Mouse (Mus musculus): ENCODE measurements at regions not wholly inside any gene's neighbourhood (a gene's known extent, or its start where the extent isn't known, plus 50 kb on each side); places are given as distances from the start of the nearest gene placed in this dataset.

DNA sequence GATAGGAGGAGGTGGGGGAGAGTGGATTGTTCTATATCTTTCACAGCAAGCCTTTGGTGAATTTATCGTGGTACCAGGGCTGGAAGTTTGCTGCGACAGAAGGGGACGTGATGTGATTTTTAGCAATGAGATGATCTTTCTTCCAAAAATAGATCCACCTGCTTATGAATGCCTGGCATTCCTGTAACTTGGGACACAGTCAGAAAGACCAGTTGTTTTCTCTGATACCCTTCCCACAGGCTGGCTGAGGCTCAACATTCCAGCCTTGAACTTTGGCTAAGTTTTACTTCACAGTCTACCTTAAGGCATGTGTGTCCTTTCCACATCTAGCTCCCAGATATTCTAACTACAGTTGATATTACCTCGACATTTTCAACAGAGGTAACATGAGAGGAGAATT is 1434.1 kb downstream of the Slc22a22 start:
- WGBS, result 69% methylated on average over 4 of the region's 4 CpGs
- Histone ChIP-seq H3K4me2 (ENCODE audit: low read depth, low read length) (no peak overlapping the region), H3K4me3 (ENCODE audit: low read length) (no peak overlapping the region), H3K4me1 (replicated peaks; ENCODE audit: control insufficient read depth, insufficient read depth, low read length) (no peaks in the 10 kb centered on the region), H3K9me3 (ENCODE audit: control insufficient read depth, low read length) (no peaks in the 10 kb centered on the region), H3K9ac (ENCODE audit: low read length) (no peak overlapping the region), H3K27me3 (ENCODE audit: control insufficient read depth, insufficient read depth, low read depth, low read length) (no peaks in the 10 kb centered on the region), H3K36me3 (ENCODE audit: control insufficient read depth, insufficient read depth, low read length) (no peaks in the 10 kb centered on the region), H3K27ac (ENCODE audit: low read length) (no peak overlapping the region)
- no peak for ATAC-seq (ENCODE audit: low read depth)

DNA sequence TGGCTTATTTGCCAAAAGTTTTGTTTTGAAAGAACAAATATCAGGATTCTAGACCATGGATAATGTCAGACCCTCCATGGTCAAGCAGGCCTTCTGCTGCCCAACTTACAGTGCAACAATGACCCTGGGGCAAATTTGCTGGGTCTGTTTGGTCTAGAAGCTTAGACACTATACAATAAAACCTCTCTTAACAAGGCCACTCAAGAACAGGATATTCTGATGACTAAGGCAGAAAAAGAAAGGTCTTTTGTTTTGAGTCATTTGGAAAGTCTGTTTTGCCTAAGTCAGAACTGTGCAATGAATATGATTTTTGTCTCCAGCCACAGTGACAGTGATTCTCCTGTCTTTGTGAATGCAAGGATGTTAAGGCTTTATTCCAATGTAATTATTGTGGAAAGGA is 1435.0 kb downstream of the Slc22a22 start:
- Histone ChIP-seq H3K9ac (ENCODE audit: low read length) (no peak overlapping the region), H3K27me3 (ENCODE audit: control insufficient read depth, insufficient read depth, low read depth, low read length) (no peaks in the 10 kb centered on the region), H3K9me3 (ENCODE audit: control insufficient read depth, low read length) (no peaks in the 10 kb centered on the region), H3K36me3 (ENCODE audit: control insufficient read depth, insufficient read depth, low read length) (no peaks in the 10 kb centered on the region), H3K4me2 (ENCODE audit: low read depth, low read length) (no peak overlapping the region), H3K27ac (ENCODE audit: low read length) (no peak overlapping the region), H3K4me1 (replicated peaks; ENCODE audit: control insufficient read depth, insufficient read depth, low read length) (no peaks in the 10 kb centered on the region), H3K4me3 (ENCODE audit: low read length) (no peak overlapping the region)
- ATAC-seq (ENCODE audit: low read depth), result no peak

DNA sequence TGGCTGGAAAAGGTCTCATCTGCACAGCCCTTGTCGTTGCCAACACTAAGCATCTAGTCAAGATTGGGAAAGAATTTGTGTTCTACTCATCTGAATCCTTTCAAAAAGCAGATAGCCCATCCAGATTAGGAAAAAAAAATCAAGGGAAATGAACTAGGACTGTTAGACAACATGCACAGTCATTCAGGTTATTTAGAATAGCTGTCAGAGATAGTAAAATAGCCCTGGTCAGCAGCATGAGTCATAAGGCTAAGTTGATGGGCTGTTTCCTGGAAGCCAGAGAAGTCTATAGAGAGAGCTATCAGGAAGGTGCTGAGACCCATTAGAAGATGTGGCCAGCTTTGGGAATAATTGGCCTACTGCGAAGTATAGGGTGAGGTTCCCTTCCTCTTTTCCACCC is 1447.4 kb downstream of the Slc22a22 start:
- Histone ChIP-seq H3K4me3 (ENCODE audit: low read length) (no peak overlapping the region), H3K9me3 (ENCODE audit: control insufficient read depth, low read length) (no peaks in the 10 kb centered on the region), H3K27me3 (ENCODE audit: control insufficient read depth, insufficient read depth, low read depth, low read length) (no peaks in the 10 kb centered on the region), H3K4me1 (replicated peaks; ENCODE audit: control insufficient read depth, insufficient read depth, low read length) (no peaks in the 10 kb centered on the region), H3K27ac (ENCODE audit: low read length) (no peak overlapping the region), H3K9ac (ENCODE audit: low read length) (no peak overlapping the region), H3K4me2 (ENCODE audit: low read depth, low read length) (no peak overlapping the region), H3K36me3 (ENCODE audit: control insufficient read depth, insufficient read depth, low read length) (no peaks in the 10 kb centered on the region)
- 75% methylated on average over 2 of the region's 2 CpGs for WGBS
- ATAC-seq (ENCODE audit: low read depth), result no peak

DNA sequence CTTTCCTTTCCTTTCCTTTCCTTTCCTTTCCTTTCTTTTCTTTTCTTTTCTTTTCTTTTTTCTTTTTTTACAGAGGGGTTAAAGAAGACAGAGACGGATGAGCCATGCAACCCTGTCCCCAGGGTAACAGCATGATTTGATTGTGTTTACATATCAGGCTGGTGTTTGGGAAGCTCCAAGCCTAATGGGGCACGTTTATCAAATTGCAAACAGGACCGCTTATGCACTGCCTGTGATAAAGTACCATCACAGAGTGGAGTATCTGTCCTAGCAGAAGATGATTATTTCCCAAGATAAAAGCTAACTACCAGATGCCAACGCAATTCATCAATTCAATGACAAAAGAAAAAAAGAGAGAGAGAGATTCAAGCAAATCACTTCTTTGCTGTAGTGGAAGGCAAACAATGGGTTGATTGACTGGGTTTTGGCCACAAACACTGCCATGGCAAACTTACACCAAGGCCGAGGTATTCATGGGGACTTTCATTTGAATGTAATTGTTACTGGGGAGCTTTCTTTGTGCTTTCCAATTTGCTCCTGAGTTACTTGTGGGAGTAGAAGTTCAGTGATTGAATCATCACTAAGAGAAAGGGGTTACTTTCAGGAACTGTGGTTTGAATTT is 1450.1 kb downstream of the Slc22a22 start:
- no peak overlapping the region for H3K4me2 ChIP-seq (ENCODE audit: low read depth, low read length)
- H3K4me3 ChIP-seq (ENCODE audit: low read length), result no peak overlapping the region
- H3K9me3 ChIP-seq (ENCODE audit: control insufficient read depth, low read length), result no peaks in the 10 kb centered on the region
- no peak overlapping the region for H3K9ac ChIP-seq (ENCODE audit: low read length)
- no peak for ATAC-seq (ENCODE audit: low read depth)
- H3K4me1 ChIP-seq (replicated peaks; ENCODE audit: control insufficient read depth, insufficient read depth, low read length), result no peaks in the 10 kb centered on the region
- H3K27ac ChIP-seq (ENCODE audit: low read length), result no peak overlapping the region
- H3K27me3 ChIP-seq (ENCODE audit: control insufficient read depth, insufficient read depth, low read depth, low read length), result no peaks in the 10 kb centered on the region
- 15% methylated on average over 5 of the region's 5 CpGs for WGBS
- H3K36me3 ChIP-seq (ENCODE audit: control insufficient read depth, insufficient read depth, low read length), result no peaks in the 10 kb centered on the region

DNA sequence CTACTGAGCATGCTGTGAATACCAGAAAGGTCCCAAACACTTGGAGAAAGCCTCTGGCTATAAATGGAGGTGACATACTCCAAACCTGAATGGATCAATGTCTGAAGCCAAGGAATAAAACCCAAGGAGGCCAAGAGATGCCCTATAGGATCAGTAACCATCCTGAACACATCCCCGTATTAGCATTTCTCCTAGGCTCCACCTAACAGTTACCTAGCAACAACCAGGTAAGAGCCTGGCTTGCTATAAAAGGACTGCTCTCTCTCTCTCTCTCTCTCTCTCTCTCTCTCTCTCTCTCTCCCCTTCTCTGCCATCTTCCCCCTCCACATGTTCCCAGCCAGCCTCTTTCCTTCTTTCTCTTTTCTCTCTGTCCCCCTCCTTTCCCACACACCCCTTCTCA is 1452.7 kb downstream of the Slc22a22 start:
- Histone ChIP-seq H3K4me3 (ENCODE audit: low read length) (no peak overlapping the region), H3K4me2 (ENCODE audit: low read depth, low read length) (no peak overlapping the region), H3K4me1 (replicated peaks; ENCODE audit: control insufficient read depth, insufficient read depth, low read length) (no peaks in the 10 kb centered on the region), H3K27ac (ENCODE audit: low read length) (no peak overlapping the region), H3K9me3 (ENCODE audit: control insufficient read depth, low read length) (no peaks in the 10 kb centered on the region), H3K27me3 (ENCODE audit: control insufficient read depth, insufficient read depth, low read depth, low read length) (no peaks in the 10 kb centered on the region), H3K36me3 (ENCODE audit: control insufficient read depth, insufficient read depth, low read length) (no peaks in the 10 kb centered on the region), H3K9ac (ENCODE audit: low read length) (no peak overlapping the region)
- no peak for ATAC-seq (ENCODE audit: low read depth)
- WGBS, result 73% methylated on average over 1 of the region's 1 CpGs

DNA sequence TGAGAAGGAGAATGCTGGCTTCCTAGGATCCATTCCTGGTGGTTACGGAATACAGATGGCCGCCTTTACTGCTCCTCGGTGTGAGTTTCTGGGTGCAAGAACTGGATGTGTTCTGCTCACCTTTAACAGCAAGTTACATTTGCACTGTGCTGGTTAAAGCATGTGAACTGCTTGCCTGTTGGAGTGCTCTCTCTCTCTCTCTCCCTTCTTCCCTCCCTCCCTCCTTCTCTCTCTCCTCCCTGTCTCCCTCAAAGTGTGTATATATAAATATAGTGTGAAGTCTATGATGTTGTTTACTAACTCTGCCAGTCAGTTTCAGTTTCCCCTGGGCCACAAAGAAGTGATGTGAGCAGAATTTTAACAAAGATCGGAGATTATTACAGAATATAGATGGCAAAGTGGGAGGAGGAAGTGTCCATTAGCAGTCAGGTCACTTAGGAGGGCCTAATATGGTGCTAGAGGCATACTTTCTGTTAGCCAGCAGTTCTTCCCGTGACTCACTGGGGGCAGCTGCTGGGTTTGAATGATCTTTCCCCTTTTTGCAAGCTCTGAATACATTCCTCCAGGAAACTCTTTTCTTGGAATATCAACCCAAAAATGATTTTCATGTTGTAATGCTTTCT is 1453.5 kb downstream of the Slc22a22 start:
- ATAC-seq (ENCODE audit: low read depth), result no peak
- 70% methylated on average over 5 of the region's 5 CpGs for WGBS
- H3K9ac ChIP-seq (ENCODE audit: low read length), result no peak overlapping the region
- H3K27me3 ChIP-seq (ENCODE audit: control insufficient read depth, insufficient read depth, low read depth, low read length), result no peaks in the 10 kb centered on the region
- H3K9me3 ChIP-seq (ENCODE audit: control insufficient read depth, low read length), result no peaks in the 10 kb centered on the region
- H3K36me3 ChIP-seq (ENCODE audit: control insufficient read depth, insufficient read depth, low read length), result no peaks in the 10 kb centered on the region
- no peaks in the 10 kb centered on the region for H3K4me1 ChIP-seq (replicated peaks; ENCODE audit: control insufficient read depth, insufficient read depth, low read length)
- H3K4me2 ChIP-seq (ENCODE audit: low read depth, low read length), result no peak overlapping the region
- H3K27ac ChIP-seq (ENCODE audit: low read length), result no peak overlapping the region
- H3K4me3 ChIP-seq (ENCODE audit: low read length), result no peak overlapping the region

DNA sequence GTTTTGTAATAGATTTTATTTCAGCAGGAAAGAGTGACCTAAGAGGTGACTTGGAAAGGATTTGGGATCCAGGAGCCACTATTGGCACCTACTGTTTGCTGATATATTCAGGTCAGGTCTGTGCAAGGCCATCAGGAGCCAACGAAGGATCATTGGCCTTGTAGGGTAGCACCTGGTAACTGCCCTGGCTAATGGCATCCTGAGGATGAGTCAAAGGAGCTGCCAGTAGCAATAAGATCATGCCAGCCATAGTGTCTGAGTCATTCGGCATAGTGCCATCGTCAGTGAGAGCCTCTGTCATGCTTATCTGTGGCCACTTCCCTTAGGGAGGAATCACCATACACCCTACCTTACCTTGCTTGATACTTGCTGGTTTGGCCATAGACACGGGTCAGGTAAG is 1455.1 kb downstream of the Slc22a22 start:
- Histone ChIP-seq H3K4me2 (ENCODE audit: low read depth, low read length) (no peak overlapping the region), H3K27me3 (ENCODE audit: control insufficient read depth, insufficient read depth, low read depth, low read length) (no peaks in the 10 kb centered on the region), H3K9ac (ENCODE audit: low read length) (no peak overlapping the region), H3K4me1 (replicated peaks; ENCODE audit: control insufficient read depth, insufficient read depth, low read length) (no peaks in the 10 kb centered on the region), H3K36me3 (ENCODE audit: control insufficient read depth, insufficient read depth, low read length) (no peaks in the 10 kb centered on the region), H3K4me3 (ENCODE audit: low read length) (no peak overlapping the region), H3K27ac (ENCODE audit: low read length) (no peak overlapping the region), H3K9me3 (ENCODE audit: control insufficient read depth, low read length) (no peaks in the 10 kb centered on the region)
- no peak for ATAC-seq (ENCODE audit: low read depth)
- 80% methylated on average over 4 of the region's 4 CpGs for WGBS

DNA sequence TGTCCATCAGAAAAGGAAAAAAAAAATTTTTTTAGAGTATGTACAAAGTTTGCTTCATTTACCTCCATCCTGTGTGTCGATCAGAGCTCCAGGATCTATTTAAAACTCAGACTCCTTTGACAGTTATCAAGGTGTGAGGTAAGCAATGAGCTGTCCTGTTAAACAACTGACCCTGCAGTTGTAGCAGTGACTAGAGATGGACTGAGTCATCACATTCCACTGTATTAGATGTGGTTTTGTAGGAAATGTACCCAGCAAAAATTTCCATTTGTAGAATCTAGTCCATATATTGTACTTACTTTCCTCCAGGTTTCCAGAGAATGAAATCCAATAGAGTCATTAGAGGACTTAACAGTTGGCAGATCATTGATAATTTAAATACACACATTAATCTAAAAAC is 1459.3 kb downstream of the Slc22a22 start:
- Histone ChIP-seq H3K4me2 (ENCODE audit: low read depth, low read length) (no peak overlapping the region), H3K36me3 (ENCODE audit: control insufficient read depth, insufficient read depth, low read length) (no peaks in the 10 kb centered on the region), H3K9me3 (ENCODE audit: control insufficient read depth, low read length) (no peaks in the 10 kb centered on the region), H3K4me1 (replicated peaks; ENCODE audit: control insufficient read depth, insufficient read depth, low read length) (no peaks in the 10 kb centered on the region), H3K9ac (ENCODE audit: low read length) (no peak overlapping the region), H3K27me3 (ENCODE audit: control insufficient read depth, insufficient read depth, low read depth, low read length) (no peaks in the 10 kb centered on the region), H3K4me3 (ENCODE audit: low read length) (no peak overlapping the region), H3K27ac (ENCODE audit: low read length) (no peak overlapping the region)
- WGBS, result 30% methylated on average over 1 of the region's 1 CpGs
- no peak for ATAC-seq (ENCODE audit: low read depth)

DNA sequence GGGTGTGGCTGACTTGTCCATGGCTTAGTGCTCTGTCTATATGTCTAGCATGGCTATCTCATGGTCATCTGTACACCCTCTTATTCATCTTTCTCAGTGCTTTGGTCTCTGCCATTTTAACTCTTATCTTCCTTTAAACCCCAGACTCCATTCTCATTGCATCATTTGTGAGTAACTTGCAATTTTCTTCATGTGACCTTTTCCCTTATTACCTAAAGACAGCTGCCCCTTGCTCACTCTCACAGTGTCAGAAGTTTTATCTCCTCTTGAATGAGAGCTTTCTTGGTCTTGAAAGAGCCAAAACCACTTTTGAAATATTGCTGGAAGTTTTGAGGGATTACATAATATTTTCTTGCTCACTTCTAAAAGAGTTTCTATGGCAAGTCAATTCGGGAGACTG is 1459.9 kb downstream of the Slc22a22 start:
- no peak for ATAC-seq (ENCODE audit: low read depth)
- 82% methylated on average over 1 of the region's 1 CpGs for WGBS
- no peak overlapping the region for H3K9ac ChIP-seq (ENCODE audit: low read length)
- no peak overlapping the region for H3K27ac ChIP-seq (ENCODE audit: low read length)
- no peaks in the 10 kb centered on the region for H3K27me3 ChIP-seq (ENCODE audit: control insufficient read depth, insufficient read depth, low read depth, low read length)
- H3K4me2 ChIP-seq (ENCODE audit: low read depth, low read length), result no peak overlapping the region
- H3K4me1 ChIP-seq (replicated peaks; ENCODE audit: control insufficient read depth, insufficient read depth, low read length), result no peaks in the 10 kb centered on the region
- H3K4me3 ChIP-seq (ENCODE audit: low read length), result no peak overlapping the region
- H3K9me3 ChIP-seq (ENCODE audit: control insufficient read depth, low read length), result no peaks in the 10 kb centered on the region
- H3K36me3 ChIP-seq (ENCODE audit: control insufficient read depth, insufficient read depth, low read length), result no peaks in the 10 kb centered on the region

DNA sequence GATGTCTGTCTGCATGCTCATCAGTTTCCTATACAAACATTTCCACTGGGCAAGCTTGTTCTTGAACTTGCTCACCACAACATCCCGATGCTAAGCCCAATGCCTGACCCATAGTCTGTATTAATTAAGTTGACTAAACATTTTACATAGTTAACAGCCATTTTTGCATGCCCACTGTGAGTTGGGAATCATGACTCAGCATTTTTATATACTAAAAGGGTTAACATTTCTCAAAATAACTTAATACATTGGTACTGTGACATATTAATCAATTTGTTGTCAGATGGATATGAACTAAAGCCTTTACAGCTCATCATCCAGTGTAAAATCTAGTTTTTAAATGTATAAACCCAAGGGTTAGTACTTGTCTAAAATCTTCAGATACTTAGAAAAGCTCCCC is 1461.4 kb downstream of the Slc22a22 start:
- H3K9ac ChIP-seq (ENCODE audit: low read length), result no peak overlapping the region
- H3K27me3 ChIP-seq (ENCODE audit: control insufficient read depth, insufficient read depth, low read depth, low read length), result no peaks in the 10 kb centered on the region
- no peak overlapping the region for H3K4me3 ChIP-seq (ENCODE audit: low read length)
- H3K27ac ChIP-seq (ENCODE audit: low read length), result no peak overlapping the region
- WGBS, result 73% methylated on average over 1 of the region's 1 CpGs
- H3K4me2 ChIP-seq (ENCODE audit: low read depth, low read length), result no peak overlapping the region
- H3K4me1 ChIP-seq (replicated peaks; ENCODE audit: control insufficient read depth, insufficient read depth, low read length), result no peaks in the 10 kb centered on the region
- H3K9me3 ChIP-seq (ENCODE audit: control insufficient read depth, low read length), result no peaks in the 10 kb centered on the region
- H3K36me3 ChIP-seq (ENCODE audit: control insufficient read depth, insufficient read depth, low read length), result no peaks in the 10 kb centered on the region
- no peak for ATAC-seq (ENCODE audit: low read depth)

All from lung, embryonic 16.5 days (tissue).